Mouse (Mus musculus) ovary, postnatal 10 days (tissue): ENCODE measurements around the gene Pogz.
"Not testable (repeated sequence)": the region's sequence is repeated elsewhere in the genome, so short reads cannot be mapped to it uniquely, and the experiment has no call there.

Source experiments
- DNase-seq: peaks from one replicate; pipeline ENCODE4 v3.0.0; 2022; ENCODE audit warnings: low spot score

The Pogz gene

DNA sequence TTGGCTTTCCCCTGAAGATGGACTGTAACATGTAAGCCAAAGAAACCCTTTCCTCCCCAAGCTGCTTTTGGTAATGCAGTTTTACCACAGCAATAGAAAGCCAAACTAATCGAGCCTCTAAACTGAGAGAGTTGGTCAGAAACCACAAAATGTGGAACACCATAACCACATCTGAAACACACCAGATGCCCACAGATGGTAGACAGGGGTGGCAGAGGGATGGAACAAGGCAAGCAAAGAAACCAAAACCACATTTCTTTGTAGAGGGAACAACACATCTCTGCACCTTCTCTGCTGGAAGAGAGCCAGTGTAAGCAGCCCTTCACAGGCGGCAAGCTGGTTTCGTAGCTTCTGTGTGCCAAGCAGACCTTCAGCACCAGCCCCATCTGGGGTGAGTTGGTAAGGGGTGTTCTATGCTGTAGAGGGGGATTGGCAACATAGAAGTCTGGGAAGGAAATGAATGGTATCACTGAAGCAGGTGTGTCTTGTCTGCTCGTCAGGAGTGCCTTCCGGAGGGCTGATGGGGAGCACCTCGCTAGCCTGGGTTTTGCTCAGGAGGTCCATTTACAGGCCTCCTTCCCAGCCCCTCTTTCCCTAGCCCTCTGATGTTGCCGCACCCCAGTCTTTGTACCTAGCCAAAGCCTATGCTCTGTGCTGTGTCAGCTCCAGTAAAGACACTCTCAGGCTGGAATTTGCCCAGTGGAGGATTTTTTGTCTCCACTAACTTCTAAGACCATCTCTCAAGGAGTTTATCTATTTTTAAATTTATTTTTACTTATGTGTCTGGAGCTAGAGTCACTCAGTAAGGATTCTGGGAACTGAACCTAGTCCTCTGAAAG is 78.8 kb downstream of the Pogz start:
- no peak for DNase-seq

- DNase-seq = no peak
These were observed 80.5 kb downstream of the Pogz start for GRCm38 (mm10) chr3:94917816-94918361.

- no peak for DNase-seq
These were observed 81.5 kb downstream of the Pogz start for GRCm38 (mm10) chr3:94918845-94919244.

- DNase-seq = no peak
These were observed 83.7 kb downstream of the Pogz start for GRCm38 (mm10) chr3:94921104-94921503.

GRCm38 (mm10) chr3:94922333-94922732 is 85.0 kb downstream of the Pogz start:
- no peak for DNase-seq

DNA sequence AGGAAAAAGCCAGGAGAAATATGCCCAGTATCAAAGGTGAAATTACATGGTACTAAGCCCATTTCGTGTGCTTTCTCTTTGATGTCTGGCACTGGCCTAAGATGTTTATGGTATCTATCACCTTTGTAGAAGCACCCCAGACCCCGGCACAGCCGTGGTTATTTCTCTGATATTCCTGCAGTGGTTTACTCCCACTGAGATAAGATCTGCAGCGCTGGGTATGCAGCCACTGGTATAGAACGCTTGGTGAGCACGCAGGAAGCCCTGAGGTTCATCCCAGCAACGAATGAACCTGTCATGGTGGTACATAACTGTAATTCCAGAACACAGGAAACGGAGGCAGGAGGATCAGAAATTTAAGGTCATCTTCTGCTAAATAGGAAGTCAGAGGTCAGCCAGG is 87.3 kb downstream of the Pogz start:
- DNase-seq = no peak

GRCm38 (mm10) chr3:94926301-94926736 is 89.0 kb downstream of the Pogz start:
- not testable (repeated sequence) for DNase-seq

- not testable (repeated sequence) for DNase-seq
These were observed 91.6 kb downstream of the Pogz start for GRCm38 (mm10) chr3:94928979-94929378.

DNA sequence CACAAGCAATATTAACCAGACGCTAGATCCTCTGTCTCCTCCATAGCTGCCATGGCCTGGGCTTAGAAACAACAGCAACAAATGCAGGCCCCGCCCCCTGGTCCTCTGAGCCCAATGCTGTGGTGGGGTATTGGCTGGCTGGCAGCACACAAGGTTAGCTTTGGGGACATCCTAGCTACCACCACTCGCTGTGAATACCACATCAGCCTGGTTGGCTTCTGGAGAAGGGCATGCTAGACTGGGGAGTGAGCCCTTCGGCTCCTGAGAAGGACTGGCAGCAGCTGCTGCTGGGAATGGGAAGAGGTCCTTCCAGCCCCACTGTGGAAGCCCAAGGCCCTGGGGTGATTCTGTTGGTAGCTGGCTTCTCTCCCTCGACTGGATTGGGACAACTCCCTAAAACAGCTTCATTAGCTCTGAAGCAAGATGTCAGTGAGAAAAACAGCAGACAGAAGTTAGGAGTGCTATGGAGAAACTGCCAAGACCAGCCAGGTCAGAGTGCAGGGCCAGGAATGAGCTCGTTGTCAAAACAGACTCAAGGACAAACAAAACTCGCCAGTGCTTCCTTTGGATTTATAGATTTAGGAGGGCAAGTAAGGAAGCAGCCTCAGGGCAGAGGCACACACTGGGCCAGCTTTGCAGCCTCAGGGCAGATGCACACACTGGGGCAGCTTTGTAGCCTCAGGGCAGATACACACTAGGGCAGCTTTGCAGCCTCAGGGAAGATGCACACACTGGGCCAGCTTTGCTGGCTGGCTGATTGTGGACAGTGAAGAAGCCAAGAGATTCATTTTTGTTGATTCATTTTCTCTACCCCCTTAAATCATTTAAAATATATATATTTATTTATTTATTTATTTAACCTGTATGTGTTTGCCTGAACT is 93.3 kb downstream of the Pogz start:
- not testable (repeated sequence) for DNase-seq

DNA sequence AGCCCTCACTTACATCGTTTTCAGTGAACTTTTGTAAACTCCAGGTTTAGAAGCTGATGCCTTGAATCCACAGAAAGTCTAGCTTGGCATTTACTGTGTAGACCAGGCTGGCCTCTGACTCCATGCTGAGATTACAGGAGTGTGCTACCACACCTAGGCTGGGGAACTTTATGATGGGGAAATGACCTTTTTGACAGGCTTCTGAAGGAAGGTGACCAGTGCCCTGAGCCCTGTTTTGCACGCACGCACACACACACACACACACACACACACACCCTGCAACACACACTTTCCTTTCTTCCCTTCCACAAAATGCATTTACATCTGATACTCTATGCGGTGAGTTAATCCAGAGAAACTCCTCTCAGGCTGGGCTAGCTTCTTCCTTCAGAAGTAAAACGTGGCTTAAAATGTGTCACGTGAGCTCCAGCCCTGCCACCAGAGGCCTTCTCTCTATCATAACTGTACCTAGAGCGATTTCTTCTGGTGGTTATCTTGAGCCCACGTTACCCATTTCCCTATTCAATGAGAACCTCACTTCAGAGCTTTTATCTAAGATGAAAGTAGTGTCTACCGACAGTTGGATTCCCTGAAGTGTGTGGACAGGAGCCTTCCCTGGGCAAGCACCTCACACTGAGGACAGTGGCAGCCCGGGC is 94.2 kb downstream of the Pogz start:
- DNase-seq = not testable (repeated sequence)
